Mouse (Mus musculus) lung, adult 2 months (tissue): ENCODE measurements around the gene Nuak2.

Source experiments
- CTCF ChIP-seq: fragments of 200-500 bp; IDR thresholded peaks from 2 replicates; pipeline ENCODE4 v1.5.1; 2011; ENCODE audit warnings: mild to moderate bottlenecking, low read length, control low read depth; ENCODE audit not compliant: insufficient read depth
- POLR2A ChIP-seq: fragments of 200-500 bp; IDR thresholded peaks from 2 replicates; pipeline ENCODE4 v1.6.1; 2011; ENCODE audit warnings: low read depth, mild to moderate bottlenecking, control low read depth, low read length, borderline replicate concordance; ENCODE audit errors: extremely low read depth

- TF ChIP-seq CTCF (no peak), POLR2A (no peak)
These were observed 11.2 kb upstream of the Nuak2 start for GRCm38 (mm10) chr1:132304618-132305214.
